Mouse (Mus musculus): ENCODE data around the gene Blnk. TPM values are rescaled to one million over a fixed set of nuclear protein-coding genes. Genes with fewer than 3 reads are reported as not detected.
A peak's percentile ranks its signal among the peaks of the same experiment; 100 is the strongest.

Blnk gene
- polyA plus RNA-seq (2016; fragmentation: Nextera tagmentation; extraction: Ambion mirVana): 1.3 and 1.6 TPM in 2 replicates

DNA sequence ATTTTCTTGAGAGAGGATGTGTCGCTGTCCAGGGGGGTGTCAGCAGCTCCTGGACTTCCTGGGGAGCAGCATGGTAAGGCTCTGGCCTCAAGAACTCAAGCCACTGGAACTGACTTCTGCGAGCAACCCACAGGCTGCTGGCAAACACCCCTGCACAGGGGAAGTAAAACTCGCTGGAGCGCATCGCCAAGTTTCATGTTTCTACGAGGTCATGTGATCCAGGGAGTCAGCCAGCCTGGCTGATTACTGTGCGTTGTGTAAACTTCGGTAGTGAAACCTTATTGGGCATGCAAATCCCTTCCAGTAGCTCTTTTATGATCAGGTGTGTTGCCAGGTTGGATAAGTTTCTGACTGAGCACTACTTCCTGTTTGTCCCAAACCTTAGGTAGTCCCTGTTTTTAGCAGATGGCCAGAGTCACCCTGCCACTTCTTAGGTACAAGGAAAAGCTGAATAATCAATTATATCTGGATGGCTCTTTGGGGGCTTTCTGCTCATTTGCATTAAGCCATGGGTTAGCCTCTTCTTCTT lies at the start of gene Blnk:
Blnk (minus strand) TSS at position 479 of the 529 bp plus-strand sequence.
- 0 out of 2 replicates have a peak, but pooled peaks have one; percentile 62 for ATAC-seq (ENCODE audit: insufficient number of reproducible peaks, insufficient read depth, low FRiP score, low TSS enrichment)
- Histone ChIP-seq H3K9ac (no peak within 1 kb of the TSS), H3K4me2 (replicated peaks) (no peak within 1 kb of the TSS), H3K27ac (no peak within 1 kb of the TSS), H3K36me3 (no peaks in the 10 kb centered on the region), H3K9me3 (no peaks in the 10 kb centered on the region), H3K4me1 (peaks cover 6% of the 10 kb centered on the region; the same call in 1 of the 2 replicates), H3K27me3 (no peaks in the 10 kb centered on the region), H3K4me3 (no peak within 1 kb of the TSS)
- 40% methylated on average over 8 of the region's 8 CpGs for WGBS

DNA sequence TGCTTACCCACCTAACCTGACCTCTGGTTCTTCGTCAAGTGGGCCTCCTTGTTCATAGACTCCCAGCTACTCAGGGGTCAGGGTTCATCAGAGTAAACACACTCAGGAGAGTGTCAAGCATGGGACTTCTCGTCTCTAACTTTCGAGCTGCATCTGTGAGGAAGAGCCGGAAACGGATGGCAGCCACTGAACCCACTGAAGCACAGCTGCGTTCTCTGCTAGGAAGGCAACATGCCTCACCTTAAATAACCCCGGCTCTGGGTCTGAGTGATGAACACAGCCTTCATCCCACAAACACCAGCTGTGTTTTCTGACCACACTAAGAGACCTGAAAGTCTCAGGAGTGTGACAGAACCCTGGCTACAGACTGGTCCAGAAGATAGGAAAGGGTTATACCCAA lies 44.8 kb upstream of the Blnk start:
- Histone ChIP-seq H3K4me2 (replicated peaks) (no peak overlapping the region), H3K4me1 (no peaks in the 10 kb centered on the region), H3K27me3 (no peaks in the 10 kb centered on the region), H3K9me3 (no peaks in the 10 kb centered on the region), H3K9ac (no peak overlapping the region), H3K4me3 (no peak overlapping the region), H3K27ac (no peak overlapping the region), H3K36me3 (no peaks in the 10 kb centered on the region)
- 85% methylated on average over 7 of the region's 7 CpGs for WGBS
- no peak for ATAC-seq (ENCODE audit: insufficient number of reproducible peaks, insufficient read depth, low FRiP score, low TSS enrichment)

DNA sequence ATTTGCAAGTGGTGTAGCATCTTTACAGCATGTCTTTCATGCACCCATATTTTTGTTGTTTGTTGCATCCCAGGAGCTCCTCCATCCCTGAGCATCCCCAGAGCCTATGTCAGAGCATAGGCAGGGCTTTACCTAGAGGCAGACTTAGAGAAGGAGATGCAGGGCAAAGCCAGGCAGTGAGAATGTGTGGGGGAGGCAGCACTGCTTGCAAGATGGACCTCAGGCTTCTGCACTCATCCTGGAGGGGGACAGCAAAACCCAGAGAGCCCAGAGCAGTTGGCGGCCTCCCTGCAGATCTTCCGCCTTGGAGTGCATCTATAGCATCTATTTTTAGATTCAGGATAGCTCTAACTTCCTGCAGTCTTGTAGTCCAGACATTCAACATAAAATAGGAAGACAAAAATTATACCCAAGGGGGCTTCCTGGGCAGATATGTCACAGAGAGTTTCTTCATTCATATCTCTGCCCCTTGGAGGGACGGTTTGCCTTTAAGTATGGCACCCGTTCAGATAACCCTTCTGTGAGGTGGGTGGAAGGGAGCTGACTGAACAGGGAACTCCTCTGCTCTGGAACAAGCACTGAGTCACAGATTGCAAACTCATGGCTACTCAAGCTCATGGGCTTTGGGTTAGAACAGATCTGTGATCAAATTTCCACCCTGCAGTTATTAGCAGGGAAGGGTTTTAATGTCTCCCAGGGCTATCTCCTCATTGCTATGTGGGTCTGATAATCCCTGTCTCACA lies 41.6 kb upstream of the Blnk start:
- ATAC-seq (ENCODE audit: insufficient number of reproducible peaks, insufficient read depth, low FRiP score, low TSS enrichment): no peak
- WGBS: 69% methylated on average over 4 of the region's 4 CpGs
- Histone ChIP-seq H3K4me2 (replicated peaks) (no peak overlapping the region), H3K27ac (no peak overlapping the region), H3K9ac (no peak overlapping the region), H3K4me3 (no peak overlapping the region), H3K4me1 (no peaks in the 10 kb centered on the region), H3K27me3 (no peaks in the 10 kb centered on the region), H3K36me3 (no peaks in the 10 kb centered on the region), H3K9me3 (no peaks in the 10 kb centered on the region)

DNA sequence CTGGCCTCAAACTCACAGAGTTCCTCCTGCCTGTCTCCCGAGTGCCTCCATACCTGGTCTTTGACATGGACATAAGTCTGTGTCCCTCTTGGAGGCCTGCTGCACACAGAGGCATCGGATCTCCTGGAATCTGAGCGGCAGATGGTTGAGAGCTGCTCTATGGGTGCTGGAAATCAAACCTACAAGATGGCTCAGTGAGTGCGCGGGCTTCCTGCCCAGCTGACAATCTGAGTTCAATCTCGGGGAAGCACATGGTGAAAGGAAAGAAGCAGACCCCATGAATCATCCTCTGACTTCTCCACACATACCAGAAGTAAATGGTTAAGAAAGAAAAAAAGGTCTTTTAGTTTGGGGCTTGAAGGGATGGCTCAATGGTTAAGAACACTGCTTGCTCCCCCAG lies 37.5 kb upstream of the Blnk start:
- Histone ChIP-seq H3K4me1 (no peaks in the 10 kb centered on the region), H3K9ac (no peak overlapping the region), H3K36me3 (no peaks in the 10 kb centered on the region), H3K9me3 (no peaks in the 10 kb centered on the region), H3K27me3 (no peaks in the 10 kb centered on the region), H3K4me3 (no peak overlapping the region), H3K4me2 (replicated peaks) (no peak overlapping the region), H3K27ac (no peak overlapping the region)
- no peak for ATAC-seq (ENCODE audit: insufficient number of reproducible peaks, insufficient read depth, low FRiP score, low TSS enrichment)
- 86% methylated on average over 6 of the region's 6 CpGs for WGBS

DNA sequence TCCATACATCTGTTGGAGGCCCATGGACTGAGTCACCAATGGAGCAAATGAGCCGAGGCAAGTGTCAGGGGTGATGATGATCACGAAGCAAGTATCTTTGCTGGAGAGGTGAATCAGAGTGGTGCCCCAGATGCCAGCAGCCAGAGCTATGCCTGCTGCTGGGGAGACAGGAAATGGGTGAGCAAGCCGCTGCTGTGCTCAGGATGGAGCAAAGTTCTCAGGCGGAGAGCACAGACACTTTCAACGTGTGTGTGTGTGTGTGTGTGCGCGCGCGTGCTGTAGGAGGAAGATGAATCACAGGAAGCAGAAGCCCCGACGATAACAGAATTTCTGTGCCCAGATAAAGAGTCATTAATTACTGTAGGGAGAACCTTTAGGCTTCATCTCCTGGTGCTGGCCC lies 36.7 kb upstream of the Blnk start:
- WGBS: 82% methylated on average over 11 of the region's 11 CpGs
- no peak overlapping the region for H3K27ac ChIP-seq
- H3K9ac ChIP-seq: no peak overlapping the region

DNA sequence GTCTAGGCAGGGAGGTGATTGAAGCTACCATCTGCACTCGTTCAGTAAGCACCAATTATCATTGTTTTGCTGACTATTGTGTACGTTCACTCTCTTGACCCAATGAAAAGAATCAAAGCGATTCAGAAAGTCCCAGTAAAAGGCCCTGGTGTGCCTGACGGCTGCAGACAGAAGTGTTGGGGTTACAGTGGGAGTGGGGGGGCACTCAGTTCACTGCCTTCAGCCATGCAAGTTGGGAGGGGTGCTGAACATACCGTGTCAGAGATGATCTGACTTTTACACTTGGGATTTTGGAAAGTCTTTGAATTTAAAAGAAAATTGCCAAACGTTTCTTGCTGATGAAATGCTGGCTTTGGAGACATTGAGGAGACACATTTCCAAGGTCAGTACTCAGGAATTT lies 35.8 kb upstream of the Blnk start:
- 69% methylated on average over 6 of the region's 6 CpGs for WGBS

More for the DNA sequence above, 36.7 kb upstream of the Blnk start:
- Histone ChIP-seq H3K4me1 (no peaks in the 10 kb centered on the region), H3K4me3 (no peak overlapping the region), H3K9me3 (no peaks in the 10 kb centered on the region), H3K4me2 (replicated peaks) (no peak overlapping the region), H3K36me3 (no peaks in the 10 kb centered on the region), H3K27me3 (no peaks in the 10 kb centered on the region)
- ATAC-seq (ENCODE audit: insufficient number of reproducible peaks, insufficient read depth, low FRiP score, low TSS enrichment): no peak

DNA sequence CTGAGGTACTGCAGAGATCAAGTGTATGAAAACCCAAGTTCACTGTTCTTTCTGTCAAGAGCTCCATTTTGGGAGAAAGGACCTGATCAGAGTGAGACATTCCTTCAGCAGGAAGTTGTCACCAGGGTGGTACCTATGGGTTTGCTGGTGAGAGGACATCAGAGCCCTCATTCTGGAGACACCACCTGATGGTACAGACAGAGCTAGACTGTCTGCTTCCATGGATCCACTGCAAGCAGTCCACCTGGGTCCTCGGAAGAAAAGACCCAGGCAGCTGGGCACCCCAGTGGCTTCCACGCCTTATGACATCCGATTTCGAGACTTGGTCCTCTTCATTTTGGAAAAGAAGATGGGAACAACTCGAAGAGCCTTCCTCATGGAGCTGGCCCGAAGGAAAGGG lies 34.9 kb upstream of the Blnk start, which contains the start of gene Dntt:
Dntt (plus strand) TSS at position 57 of the 400 bp plus-strand sequence.
- ATAC-seq (ENCODE audit: insufficient number of reproducible peaks, insufficient read depth, low FRiP score, low TSS enrichment): no peak
- Histone ChIP-seq H3K9ac (no peak within 1 kb of the TSS), H3K36me3 (no peaks in the 10 kb centered on the region), H3K27ac (no peak within 1 kb of the TSS), H3K4me1 (no peaks in the 10 kb centered on the region), H3K27me3 (no peaks in the 10 kb centered on the region), H3K4me2 (replicated peaks) (no peak within 1 kb of the TSS), H3K4me3 (no peak within 1 kb of the TSS), H3K9me3 (no peaks in the 10 kb centered on the region)
- WGBS: 83% methylated on average over 6 of the region's 6 CpGs

More for the DNA sequence above, 35.8 kb upstream of the Blnk start:
- Histone ChIP-seq H3K36me3 (no peaks in the 10 kb centered on the region), H3K9ac (no peak overlapping the region), H3K9me3 (no peaks in the 10 kb centered on the region), H3K4me1 (no peaks in the 10 kb centered on the region), H3K27ac (no peak overlapping the region), H3K4me2 (replicated peaks) (no peak overlapping the region), H3K27me3 (no peaks in the 10 kb centered on the region), H3K4me3 (no peak overlapping the region)
- ATAC-seq (ENCODE audit: insufficient number of reproducible peaks, insufficient read depth, low FRiP score, low TSS enrichment): no peak

DNA sequence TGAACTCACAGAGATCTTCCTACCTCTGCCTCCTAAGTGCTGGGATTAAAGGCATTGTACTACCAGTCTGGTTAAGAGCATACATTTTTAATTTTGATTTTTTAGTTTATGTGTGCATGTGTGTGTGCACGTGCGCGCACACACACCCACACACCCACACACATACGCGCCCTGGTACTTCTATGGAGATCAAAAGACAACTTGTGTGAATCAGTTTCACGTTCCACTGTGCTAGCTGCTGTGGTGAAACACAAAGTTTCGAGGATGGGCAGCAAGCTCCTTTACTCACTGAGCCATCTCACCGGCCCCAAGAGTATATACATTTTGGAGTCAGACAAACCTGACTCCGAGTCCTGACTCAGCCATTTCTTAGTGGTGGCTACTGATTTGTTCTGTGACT lies 33.3 kb upstream of the Blnk start:
- 93% methylated on average over 9 of the region's 9 CpGs for WGBS
- no peak for ATAC-seq (ENCODE audit: insufficient number of reproducible peaks, insufficient read depth, low FRiP score, low TSS enrichment)
- H3K27ac ChIP-seq: no peak overlapping the region
- no peaks in the 10 kb centered on the region for H3K4me1 ChIP-seq
- H3K36me3 ChIP-seq: no peaks in the 10 kb centered on the region
- no peak overlapping the region for H3K9ac ChIP-seq
- no peaks in the 10 kb centered on the region for H3K9me3 ChIP-seq
- no peak overlapping the region for H3K4me2 ChIP-seq (replicated peaks)
- H3K27me3 ChIP-seq: no peaks in the 10 kb centered on the region
- H3K4me3 ChIP-seq: no peak overlapping the region

DNA sequence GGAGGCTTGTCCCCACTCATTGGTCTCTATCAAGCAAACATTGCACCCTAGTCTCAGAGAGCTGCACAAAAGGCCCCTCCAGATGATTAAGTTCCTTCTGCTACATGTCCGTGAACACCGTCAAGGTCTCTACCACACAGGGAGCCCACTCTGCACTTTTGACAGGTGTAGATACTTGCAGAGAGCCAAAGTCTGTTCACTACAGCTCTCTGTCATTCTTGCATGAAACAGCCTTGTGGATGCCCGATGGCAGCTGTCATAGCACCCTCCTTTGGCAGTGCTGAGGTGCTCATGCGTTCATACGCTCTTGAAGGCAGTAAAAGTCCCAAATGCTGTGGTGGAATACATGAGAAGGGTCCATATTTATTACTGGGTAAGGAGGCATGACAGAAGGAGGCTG lies 32.7 kb upstream of the Blnk start:
- Histone ChIP-seq H3K4me1 (no peaks in the 10 kb centered on the region), H3K27ac (no peak overlapping the region), H3K27me3 (no peaks in the 10 kb centered on the region), H3K4me3 (no peak overlapping the region), H3K9me3 (no peaks in the 10 kb centered on the region), H3K36me3 (no peaks in the 10 kb centered on the region), H3K9ac (no peak overlapping the region), H3K4me2 (replicated peaks) (no peak overlapping the region)
- ATAC-seq (ENCODE audit: insufficient number of reproducible peaks, insufficient read depth, low FRiP score, low TSS enrichment): no peak
- 93% methylated on average over 5 of the region's 5 CpGs for WGBS

DNA sequence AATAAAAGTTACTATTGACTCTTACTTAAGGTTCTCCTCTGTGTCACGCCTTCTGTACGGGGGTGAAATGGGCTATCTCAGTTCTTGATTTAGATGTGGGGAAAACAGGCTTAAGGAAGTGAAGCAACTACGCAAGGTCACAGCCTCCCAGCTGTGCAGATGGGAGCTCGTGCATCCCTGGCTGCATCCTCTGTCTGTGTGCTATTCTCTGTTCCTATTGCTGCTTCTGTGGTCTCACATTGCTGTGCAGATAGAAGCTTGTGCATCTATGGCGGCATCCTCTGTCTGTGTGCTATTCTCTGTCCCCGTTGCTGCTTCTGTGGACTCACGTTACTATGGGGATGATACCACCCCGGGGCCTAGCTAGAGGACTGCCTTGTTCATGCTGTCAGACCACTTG lies 32.2 kb upstream of the Blnk start:
- H3K36me3 ChIP-seq: no peaks in the 10 kb centered on the region
- H3K9me3 ChIP-seq: no peaks in the 10 kb centered on the region
- no peak overlapping the region for H3K4me2 ChIP-seq (replicated peaks)
- WGBS: 82% methylated on average over 8 of the region's 8 CpGs
- no peak overlapping the region for H3K9ac ChIP-seq
- no peaks in the 10 kb centered on the region for H3K4me1 ChIP-seq
- H3K27ac ChIP-seq: no peak overlapping the region
- H3K4me3 ChIP-seq: no peak overlapping the region
- ATAC-seq (ENCODE audit: insufficient number of reproducible peaks, insufficient read depth, low FRiP score, low TSS enrichment): no peak
- no peaks in the 10 kb centered on the region for H3K27me3 ChIP-seq

DNA sequence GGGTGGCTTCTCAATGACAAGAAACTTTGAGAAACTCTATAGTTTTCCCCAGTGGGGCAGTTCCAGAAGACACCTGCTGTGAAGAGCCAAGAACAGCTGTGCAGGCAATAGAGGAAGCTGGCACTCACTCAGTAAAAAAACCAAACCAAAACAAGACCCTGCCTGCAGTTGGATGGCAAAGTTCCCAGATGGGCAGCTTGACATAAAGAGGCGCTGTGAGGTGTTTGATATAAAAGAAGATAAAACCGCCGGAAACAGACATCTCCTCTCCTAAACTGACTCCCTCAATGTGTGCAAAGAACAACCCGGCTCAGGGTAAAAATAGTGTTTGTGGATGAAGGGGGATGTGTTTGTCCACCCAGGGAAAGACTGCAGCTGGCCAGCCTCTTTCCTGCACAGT lies 27.9 kb upstream of the Blnk start:
- H3K36me3 ChIP-seq: no peaks in the 10 kb centered on the region
- H3K4me2 ChIP-seq (replicated peaks): no peak overlapping the region
- no peak overlapping the region for H3K4me3 ChIP-seq
- ATAC-seq (ENCODE audit: insufficient number of reproducible peaks, insufficient read depth, low FRiP score, low TSS enrichment): no peak
- no peak overlapping the region for H3K9ac ChIP-seq
- peaks cover 4% of the 10 kb centered on the region; the same call in 1 of the 2 replicates for H3K27me3 ChIP-seq
- H3K4me1 ChIP-seq: no peaks in the 10 kb centered on the region
- H3K9me3 ChIP-seq: no peaks in the 10 kb centered on the region
- no peak overlapping the region for H3K27ac ChIP-seq
- WGBS: 87% methylated on average over 4 of the region's 4 CpGs

DNA sequence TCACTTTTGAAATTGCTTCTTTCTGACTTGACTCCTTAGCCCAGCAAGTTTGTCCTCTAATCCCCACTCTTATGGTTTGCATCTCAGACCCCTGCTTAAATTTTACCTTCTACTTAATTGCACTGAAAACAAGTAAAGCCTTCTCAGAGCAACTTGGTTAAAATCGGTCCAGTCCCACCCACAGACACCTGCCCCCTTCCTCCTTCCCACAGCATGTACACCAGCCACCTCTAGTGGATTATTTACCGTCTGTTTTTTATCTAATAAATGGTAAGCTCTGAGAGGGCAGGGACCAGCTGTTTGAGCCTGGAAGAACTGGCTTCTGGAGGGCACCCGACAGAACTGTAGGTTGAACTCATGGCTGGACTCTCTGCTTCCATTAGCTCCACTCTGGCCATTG lies 26.2 kb upstream of the Blnk start:
- H3K9me3 ChIP-seq: no peaks in the 10 kb centered on the region
- H3K9ac ChIP-seq: no peak overlapping the region
- H3K27me3 ChIP-seq: peaks cover 4% of the 10 kb centered on the region; the same call in 1 of the 2 replicates
- H3K27ac ChIP-seq: no peak overlapping the region
- H3K36me3 ChIP-seq: no peaks in the 10 kb centered on the region
- H3K4me1 ChIP-seq: 0 out of 2 replicates have a peak, but pooled peaks cover 4% of the 10 kb centered on the region
- H3K4me3 ChIP-seq: no peak overlapping the region
- no peak for ATAC-seq (ENCODE audit: insufficient number of reproducible peaks, insufficient read depth, low FRiP score, low TSS enrichment)
- WGBS: 64% methylated on average over 3 of the region's 3 CpGs
- H3K4me2 ChIP-seq (replicated peaks): no peak overlapping the region

Measured in embryonic facial prominence, embryonic 12.5 days (tissue).